Mouse (Mus musculus): ENCODE measurements around the gene 1700012B09Rik. TPM values are rescaled to one million over a fixed set of nuclear protein-coding genes. Genes with fewer than 3 reads are reported as not detected.

1700012B09Rik gene
- total and polyA plus RNA-seq, 3 experiments = not detected

GRCm38 (mm10) chr9:14751503-14752000 is 19.3 kb downstream of the 1700012B09Rik start (continued):
- no peak for TF ChIP-seq GATA1 (IDR thresholded peaks at IDR 0.05; ENCODE audit: low read depth, low read length)
- 0 out of 2 replicates have a peak, but pooled peaks have one; percentile 5 for TF ChIP-seq NELFE (IDR thresholded peaks at IDR 0.05; ENCODE audit: low read depth, low read length)
- no peak for TF ChIP-seq JUND (IDR thresholded peaks at IDR 0.05; ENCODE audit: low read depth, low read length)
- no peak for TF ChIP-seq USF1 (IDR thresholded peaks at IDR 0.05; ENCODE audit: low read depth, low read length)
- TF ChIP-seq GABPA (IDR thresholded peaks at IDR 0.05; ENCODE audit: low read depth, low read length) = no peak
- TF ChIP-seq POLR2AphosphoS5 (IDR thresholded peaks at IDR 0.05; ENCODE audit: borderline replicate concordance, low read depth, low read length) = no peak
- TF ChIP-seq CTCF (IDR thresholded peaks at IDR 0.05 in 2 of 3, conservative IDR thresholded peaks at IDR 0.05 in 1 of 3; ENCODE audit: control insufficient read depth in 1 of 3, insufficient read depth in 1 of 3, low read depth in 2 of 3, low read length in 3 of 3, poor library complexity in 1 of 3, severe bottlenecking in 1 of 3) = no peak; a peak in 1 of 6 replicates
- 0 out of 2 replicates have a peak, but pooled peaks have one; percentile 39 for TF ChIP-seq MYC (IDR thresholded peaks at IDR 0.05; ENCODE audit: low read depth, low read length)
- TF ChIP-seq UBTF (IDR thresholded peaks at IDR 0.05; ENCODE audit: borderline replicate concordance, insufficient read depth, low read depth, low read length) = 0 out of 2 replicates have a peak, but pooled peaks have one; percentile 14
- no peak for TF ChIP-seq ZMIZ1 (IDR thresholded peaks at IDR 0.05; ENCODE audit: low read depth, low read length)
- TF ChIP-seq E2F4 (IDR thresholded peaks at IDR 0.05; ENCODE audit: borderline replicate concordance, low read depth, low read length) = no peak
- no peak for TF ChIP-seq RAD21 (IDR thresholded peaks at IDR 0.05; ENCODE audit: low read depth, low read length)
- no peak for TF ChIP-seq ZKSCAN1 (IDR thresholded peaks at IDR 0.05; ENCODE audit: low read depth, low read length)
- no peak for TF ChIP-seq SIN3A (IDR thresholded peaks at IDR 0.05; ENCODE audit: low read length)
- no peak for TF ChIP-seq ELF1 (IDR thresholded peaks at IDR 0.05; ENCODE audit: low read depth, low read length)
- peak; percentile 22; the same call in 1 of the 2 replicates for TF ChIP-seq MAZ (IDR thresholded peaks at IDR 0.05; ENCODE audit: low read depth, low read length)
- no peak for TF ChIP-seq USF2 (IDR thresholded peaks at IDR 0.05; ENCODE audit: borderline replicate concordance in 1 of 2, insufficient read depth in 1 of 2, low read depth in 1 of 2, low read length in 2 of 2)
- no peak for TF ChIP-seq TCF12 (IDR thresholded peaks at IDR 0.05; ENCODE audit: low read depth, low read length)
- no peak for TF ChIP-seq CHD2 (IDR thresholded peaks at IDR 0.05; ENCODE audit: low read length)

DNA sequence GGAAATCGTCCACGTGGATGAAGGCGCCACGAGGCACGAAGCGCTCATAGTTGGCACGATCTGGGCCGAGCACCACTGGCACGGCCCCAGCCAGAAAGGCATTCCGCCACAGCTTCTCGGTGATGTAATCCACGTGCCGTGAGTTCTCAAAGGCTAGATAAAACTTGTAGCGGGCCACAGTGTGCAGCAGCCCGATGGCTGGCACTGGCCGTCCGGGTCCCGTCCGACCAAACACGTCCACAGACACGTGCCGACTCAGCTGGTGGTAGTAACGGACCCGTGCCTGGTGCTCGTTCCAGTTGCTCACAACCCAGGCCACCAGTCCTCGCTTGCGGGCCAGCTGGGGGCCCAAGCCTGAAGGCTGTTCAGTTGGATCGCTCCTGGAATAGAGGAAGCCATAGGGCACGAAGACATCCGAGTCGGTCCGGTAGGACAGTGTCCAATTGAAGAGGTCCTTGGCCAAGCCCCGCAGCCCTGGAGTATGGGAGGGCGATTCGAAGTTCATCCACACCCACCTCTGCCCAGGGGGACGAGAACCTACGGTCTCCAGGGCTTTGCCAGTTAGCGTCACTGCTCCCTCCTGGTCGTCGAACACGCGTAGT is 19.8 kb downstream of the 1700012B09Rik start:
- Histone ChIP-seq H3K4me1 (ENCODE audit: control insufficient read depth in 1 of 2, insufficient read depth in 2 of 2, low read length in 2 of 2) (peaks cover 0 to 7% of the 10 kb centered on the region in 2 experiments; a peak in 2 of 4 replicates), H3K27me3 (ENCODE audit: control insufficient read depth in 1 of 2, insufficient read depth in 2 of 2, low read length in 2 of 2) (peaks cover 0 to 3% of the 10 kb centered on the region in 2 experiments; a peak in 3 of 4 replicates), H3K27ac (ENCODE audit: control insufficient read depth, low read depth, low read length) (no peak overlapping the region), H3K9me3 (replicated peaks; ENCODE audit: insufficient read depth, low read length) (no peaks in the 10 kb centered on the region), H3K4me3 (ENCODE audit: control insufficient read depth in 1 of 2, insufficient read depth in 1 of 2, low read depth in 2 of 2, low read length in 2 of 2) (peak overlapping the region; percentile 59 to 80), H3K36me3 (ENCODE audit: control insufficient read depth in 1 of 2, insufficient read depth in 2 of 2, low read length in 2 of 2) (no peaks in the 10 kb centered on the region), H3K79me2 (ENCODE audit: control insufficient read depth, insufficient read depth, low read length, poor library complexity) (no peaks in the 10 kb centered on the region; the same call in 1 of the 2 replicates), H3K9ac (ENCODE audit: control insufficient read depth, low read depth, low read length, poor library complexity, severe bottlenecking) (peak overlapping the region; percentile 70)
- no peak for TF ChIP-seq MAFK (IDR thresholded peaks at IDR 0.05; ENCODE audit: borderline replicate concordance, low read depth, low read length)
- TF ChIP-seq NRF1 (IDR thresholded peaks at IDR 0.05; ENCODE audit: insufficient read depth, low read depth, low read length, poor library complexity, severe bottlenecking) = no peak
- TF ChIP-seq ZMIZ1 (IDR thresholded peaks at IDR 0.05; ENCODE audit: low read depth, low read length) = no peak
- no peak for TF ChIP-seq SMC3 (IDR thresholded peaks at IDR 0.05; ENCODE audit: low read depth, low read length)
- TF ChIP-seq POLR2A (IDR thresholded peaks at IDR 0.05; ENCODE audit: control insufficient read depth in 1 of 2, insufficient read depth in 1 of 2, low read depth in 1 of 2, low read length in 2 of 2, poor library complexity in 1 of 2) = no peak
- no peak for TF ChIP-seq POLR2AphosphoS2 (IDR thresholded peaks at IDR 0.05; ENCODE audit: low read length)
- TF ChIP-seq MYC (IDR thresholded peaks at IDR 0.05; ENCODE audit: low read depth, low read length) = no peak
- TF ChIP-seq BHLHE40 (IDR thresholded peaks at IDR 0.05; ENCODE audit: borderline replicate concordance, low read depth, low read length) = no peak
- TF ChIP-seq MEF2A (IDR thresholded peaks at IDR 0.05; ENCODE audit: extremely low read depth, insufficient replicate concordance, low read depth, low read length, poor library complexity, severe bottlenecking) = no peak
- TF ChIP-seq JUND (IDR thresholded peaks at IDR 0.05; ENCODE audit: low read depth, low read length) = no peak
- TF ChIP-seq KAT2A (conservative IDR thresholded peaks at IDR 0.05; ENCODE audit: low read depth, low read length) = no peak
- no peak for TF ChIP-seq ELF1 (IDR thresholded peaks at IDR 0.05; ENCODE audit: low read depth, low read length)
- no peak for DNase-seq (ENCODE audit: low read depth, low spot score)

Data from MEL (cell line).